Mouse (Mus musculus) Muller cell, postnatal 12 days (primary cell): ENCODE measurements around the gene Wfdc9.
"Not testable (repeated sequence)": the region's sequence is repeated elsewhere in the genome, so short reads cannot be mapped to it uniquely, and the experiment has no call there.

ENCODE experiments used
- DNase-seq: peaks from one replicate; pipeline ENCODE4 v3.0.0-alpha.2; 2015; ENCODE audit errors: inconsistent ontology term

The Wfdc9 gene

GRCm38 (mm10) chr2:164619050-164619449 is 37.3 kb downstream of the Wfdc9 start:
- DNase-seq: no peak

- DNase-seq: no peak
Observed at GRCm38 (mm10) chr2:164615386-164615785, 41.0 kb downstream of the Wfdc9 start.

GRCm38 (mm10) chr2:164613471-164613870 is 42.9 kb downstream of the Wfdc9 start, which contains the start of the genes Wfdc6b and Wfdc8:
Wfdc6b (plus strand) TSS chr2:164613522.
Wfdc8 (minus strand) TSS chr2:164613626.
- DNase-seq: not testable (repeated sequence)

- DNase-seq: peak; percentile 14
Observed at GRCm38 (mm10) chr2:164608781-164609180, 47.6 kb downstream of the Wfdc9 start.

GRCm38 (mm10) chr2:164604411-164604810 is 52.0 kb downstream of the Wfdc9 start:
- DNase-seq: peak; percentile 40

GRCm38 (mm10) chr2:164603482-164603881 is 52.9 kb downstream of the Wfdc9 start:
- no peak for DNase-seq

- no peak for DNase-seq
Observed at GRCm38 (mm10) chr2:164600179-164600578, 56.2 kb downstream of the Wfdc9 start.
